Mouse (Mus musculus) heart, adult 11 months (tissue): ENCODE data around the gene Rufy2.

Source experiments
- DNase-seq: peaks from one replicate; pipeline ENCODE4 v3.0.0; 2022

Rufy2 gene

GRCm38 (mm10) chr10:63021702-63022101 is 41.7 kb downstream of the Rufy2 start:
- DNase-seq, result peak; percentile 42

- no peak for DNase-seq
These were observed 42.6 kb downstream of the Rufy2 start for GRCm38 (mm10) chr10:63022541-63023120.

GRCm38 (mm10) chr10:63023121-63023748 is 43.2 kb downstream of the Rufy2 start:
- DNase-seq, result peak; percentile 98

- peak; percentile 100 for DNase-seq
These were observed 43.9 kb downstream of the Rufy2 start, which contains the start of the genes Hnrnph3 and Pbld2 for GRCm38 (mm10) chr10:63023749-63024579. Gene Hnrnph3 (minus strand): TSS chr10:63024217. Gene Pbld2 (plus strand): TSS chr10:63024315.

- peak; percentile 98 for DNase-seq
These were observed 44.5 kb downstream of the Rufy2 start for GRCm38 (mm10) chr10:63024580-63024910.

GRCm38 (mm10) chr10:63025016-63025415 is 45.0 kb downstream of the Rufy2 start:
- DNase-seq, result peak; percentile 67

- peak; percentile 91 for DNase-seq
These were observed 45.5 kb downstream of the Rufy2 start for GRCm38 (mm10) chr10:63025491-63026011.

GRCm38 (mm10) chr10:63026156-63026794 is 46.3 kb downstream of the Rufy2 start:
- no peak for DNase-seq

GRCm38 (mm10) chr10:63026795-63027160 is 46.8 kb downstream of the Rufy2 start:
- no peak for DNase-seq

- DNase-seq, result peak; percentile 71
These were observed 47.5 kb downstream of the Rufy2 start for GRCm38 (mm10) chr10:63027376-63028161.

- peak; percentile 55 for DNase-seq
These were observed 48.4 kb downstream of the Rufy2 start for GRCm38 (mm10) chr10:63028396-63028795.

- DNase-seq, result no peak
These were observed 52.2 kb downstream of the Rufy2 start for GRCm38 (mm10) chr10:63032267-63032666.

GRCm38 (mm10) chr10:63032956-63033355 is 52.9 kb downstream of the Rufy2 start:
- DNase-seq, result no peak

GRCm38 (mm10) chr10:63038571-63039320 is 58.7 kb downstream of the Rufy2 start:
- no peak for DNase-seq

GRCm38 (mm10) chr10:63039867-63040628 is 60.0 kb downstream of the Rufy2 start:
- DNase-seq, result no peak

- no peak for DNase-seq
These were observed 63.1 kb downstream of the Rufy2 start for GRCm38 (mm10) chr10:63043154-63043553.

- DNase-seq, result no peak
These were observed 67.7 kb downstream of the Rufy2 start for GRCm38 (mm10) chr10:63047751-63048150.

- DNase-seq, result no peak
These were observed 69.1 kb downstream of the Rufy2 start for GRCm38 (mm10) chr10:63049106-63049505.

GRCm38 (mm10) chr10:63051267-63051666 is 71.2 kb downstream of the Rufy2 start:
- no peak for DNase-seq

GRCm38 (mm10) chr10:63052011-63052410 is 72.0 kb downstream of the Rufy2 start:
- no peak for DNase-seq

- DNase-seq, result no peak
These were observed 73.0 kb downstream of the Rufy2 start for GRCm38 (mm10) chr10:63053007-63053406.
